In genomic region chr2:19657158-19657874, GRCm38 (mm10) we compare ENCODE assay signal across 8 mouse cellular contexts. TPM values are rescaled to one million over a fixed set of nuclear protein-coding genes. Genes with fewer than 3 reads are reported as not detected.
DNase-seq lines count a peak whose midpoint lies in the region; ATAC-seq lines count a peak whose summit lies in the region.

Gene Otud1, plus strand, starts transcription at chr2:19657752.

- peak; percentile 97 for ATAC-seq in intestine, embryonic 14.5 days (replicated peaks; ENCODE audit: low FRiP score, low TSS enrichment, low read depth)
- peak; percentile 75 for ATAC-seq in megakaryocyte progenitor cell, adult 5-6 weeks (replicated peaks; ENCODE audit: poor library complexity)

- WGBS in intestine, embryonic 14.5 days: under 1% methylated on average over 57 of the region's 62 CpGs

- peaks cover 15% of the 10 kb centered on the region; the same call in 1 of the 2 replicates for H3K27me3 ChIP-seq in intestine, embryonic 14.5 days (replicated peaks; ENCODE audit: control insufficient read depth, insufficient read depth, low read length)

- peak within 1 kb of the TSS; percentile 55 for H3K4me3 ChIP-seq in intestine, embryonic 14.5 days (ENCODE audit: low read depth, low read length)

- intact Hi-C loops in gastrocnemius, postnatal 36 days (cut with DNase I): loop anchor here (5.0 kb wide), 3 partner anchors 55 to 130 kb away; partner anchors contain the start of gene 4921504E06Rik
- intact Hi-C loops in left cerebral cortex, postnatal 10 days (cut with DNase I): loop anchor here (5.0 kb wide), 2 partner anchors 110 to 130 kb away; no protein-coding TSS in a partner anchor

- H3K9me3 ChIP-seq in intestine, embryonic 14.5 days (ENCODE audit: control insufficient read depth, low read length): no peaks in the 10 kb centered on the region

- peak within 1 kb of the TSS; percentile 73 for H3K4me2 ChIP-seq in intestine, embryonic 14.5 days (ENCODE audit: low read length)

- H3K4me1 ChIP-seq in intestine, embryonic 14.5 days (replicated peaks; ENCODE audit: control insufficient read depth, insufficient read depth, low read length): peaks cover 15% of the 10 kb centered on the region

- peak within 1 kb of the TSS; percentile 69 for H3K9ac ChIP-seq in intestine, embryonic 14.5 days (ENCODE audit: low read length)

- H3K36me3 ChIP-seq in intestine, embryonic 14.5 days (ENCODE audit: control insufficient read depth, insufficient read depth, low read length): no peaks in the 10 kb centered on the region

- H3K27ac ChIP-seq in intestine, embryonic 14.5 days (ENCODE audit: low read depth): peak within 1 kb of the TSS; percentile 60

- peak; percentile 98 for DNase-seq in adrenal gland, postnatal 10 days
- DNase-seq in embryo, embryonic 9.5 days (ENCODE audit: extremely low spot score): peak; percentile 96
- DNase-seq in gastrocnemius, postnatal 36 days: peak; percentile 94
- DNase-seq in intestine, embryonic 14.5 days (ENCODE audit: low spot score): peak; percentile 95
- peak; percentile 93 to 98 for DNase-seq in left cerebral cortex, postnatal 10 days (ENCODE audit: extremely low spot score in 1 of 2, low spot score in 2 of 2)
- DNase-seq in right cerebral cortex, postnatal 10 days (ENCODE audit: low spot score in 2 of 2): peak; percentile 97
- DNase-seq in urinary bladder, postnatal 14 days (ENCODE audit: low spot score): peak; percentile 96

RNA-seq across cellular contexts. Expression of gene Otud1, which starts in this region (rescaled TPM):
- 10 to 100 TPM in 1 of 2 experiments, 1 to 10 TPM in 1; 9.4 to 10.6 TPM for total RNA-seq in adrenal gland, postnatal 10 days (2021)
- 10 to 100 TPM; 37.1 to 57.3 TPM for total RNA-seq in gastrocnemius, postnatal 36 days (2021)
- 1.8 and 1.9 TPM in 2 replicates for polyA plus RNA-seq in intestine, embryonic 14.5 days (2014; fragmentation: Nextera tagmentation; extraction: Ambion mirVana)
- 10 to 100 TPM; 14.2 to 15.1 TPM for total RNA-seq in left cerebral cortex, postnatal 10 days (2021)
- 5.8 and 6.4 TPM in 2 replicates for total RNA-seq in megakaryocyte progenitor cell, adult 5-6 weeks (2015)
- total RNA-seq in megakaryocyte progenitor cell, adult 5-6 weeks (2017): 3.1 and 3.3 TPM in 2 replicates

Comparison
In these comparisons a context has a peak if more than half of its experiments do, and no peak if none do; other contexts are left out.
1. Peak in every context shown above with its lines: DNase-seq, ATAC-seq, H3K4me3 ChIP-seq and H3K27ac ChIP-seq.